Mouse (Mus musculus) C2C12 (cell line): Measurements from ENCODE around the gene R3hdm1. TPM values are rescaled to one million over a fixed set of nuclear protein-coding genes. Genes with fewer than 3 reads are reported as not detected.
A peak's percentile ranks its signal among the peaks of the same experiment; 100 is the strongest.

Source experiments
- H3K27me3 ChIP-seq: one replicate; pipeline ENCODE4 v1.6.1; 2011; ENCODE audit not compliant: control insufficient read depth, insufficient read depth, insufficient read length
- H3K36me3 ChIP-seq: one replicate; pipeline ENCODE4 v1.6.1; 2011; ENCODE audit not compliant: control insufficient read depth, insufficient read depth
- H3K4me3 ChIP-seq: one replicate; pipeline ENCODE4 v1.5.1; 2011; ENCODE audit warnings: mild to moderate bottlenecking, control low read depth; ENCODE audit not compliant: poor library complexity, insufficient read depth, severe bottlenecking
- H3K79me2 ChIP-seq: one replicate; pipeline ENCODE4 v1.6.1; 2011; ENCODE audit not compliant: control insufficient read depth, insufficient read depth
- H3K79me3 ChIP-seq: one replicate; pipeline ENCODE4 v1.6.1; 2011; ENCODE audit warnings: low read depth, control low read depth
- H3ac ChIP-seq: one replicate; pipeline ENCODE3; 2011; ENCODE audit warnings: low read depth; ENCODE audit not compliant: control insufficient read depth, insufficient read length
- CEBPB ChIP-seq: IDR thresholded peaks from one replicate; pipeline ENCODE4 v1.6.1; 2011; ENCODE audit warnings: low read depth, mild to moderate bottlenecking, control low read depth, moderate library complexity
- CTCF ChIP-seq: IDR thresholded peaks from one replicate; pipeline ENCODE4 v1.5.1; 2011; ENCODE audit not compliant: control insufficient read depth, insufficient read depth, insufficient read length
- FOSL1 ChIP-seq: IDR thresholded peaks from one replicate; pipeline ENCODE4 v1.8.0; 2011; ENCODE audit warnings: mild to moderate bottlenecking, low read length; ENCODE audit not compliant: poor library complexity, insufficient read depth, severe bottlenecking
- MAX ChIP-seq: IDR thresholded peaks from one replicate; pipeline ENCODE4 v1.6.1; 2011; ENCODE audit warnings: mild to moderate bottlenecking, control low read depth
- MYOD1 ChIP-seq: IDR thresholded peaks from one replicate; pipeline ENCODE4 v1.6.1; 2011; ENCODE audit warnings: low read depth; ENCODE audit not compliant: control insufficient read depth, insufficient read length
- MYOG ChIP-seq: IDR thresholded peaks from one replicate; pipeline ENCODE4 v1.6.1; 2011; ENCODE audit not compliant: control insufficient read depth, insufficient read length; ENCODE audit errors: extremely low read depth
- USF1 ChIP-seq: IDR thresholded peaks from one replicate; pipeline ENCODE4 v1.6.1; 2011; ENCODE audit warnings: low read depth, mild to moderate bottlenecking, control low read depth, moderate library complexity
- microRNA-seq: library from miRNA; unstranded; fragments of <30 nt; microRNA quantifications from one replicate; pipeline ENCODE4, GENCODE M21; 2019; ENCODE audit warnings: borderline microRNAs expressed
- polyA plus RNA-seq: library from polyadenylated mRNA; unstranded; fragments of >200 nt; fragmentation: generic; extraction: Trizol; gene quantifications from one replicate; pipeline ENCODE4 v1.2.1, GENCODE M21; 2012; ENCODE audit warnings: missing spikeins

The R3hdm1 gene
- polyA plus RNA-seq, 1 experiment: 29.9 TPM

GRCm38 (mm10) chr1:128281753-128282152 lies 178.7 kb downstream of the R3hdm1 start:
- Histone ChIP-seq H3K27me3 (no peaks in the 10 kb centered on the region), H3K79me3 (no peaks in the 10 kb centered on the region), H3K4me3 (no peak overlapping the region), H3K79me2 (no peaks in the 10 kb centered on the region), H3K36me3 (peaks cover 34% of the 10 kb centered on the region), H3ac (no peak overlapping the region)
- TF ChIP-seq CTCF: no peak
- no peak for TF ChIP-seq FOSL1
- TF ChIP-seq CEBPB: no peak
- no peak for TF ChIP-seq MYOG
- no peak for TF ChIP-seq MYOD1
- TF ChIP-seq MAX: no peak
- no peak for TF ChIP-seq USF1

- Histone ChIP-seq H3K4me3 (no peak overlapping the region), H3K36me3 (peaks cover 23% of the 10 kb centered on the region), H3K27me3 (no peaks in the 10 kb centered on the region), H3K79me3 (no peaks in the 10 kb centered on the region), H3ac (no peak overlapping the region), H3K79me2 (no peaks in the 10 kb centered on the region)
- no peak for TF ChIP-seq MYOD1
- TF ChIP-seq USF1: no peak
- TF ChIP-seq CTCF: no peak
- no peak for TF ChIP-seq CEBPB
- no peak for TF ChIP-seq MYOG
- TF ChIP-seq FOSL1: no peak
- no peak for TF ChIP-seq MAX
Observed at GRCm38 (mm10) chr1:128282924-128283323, 179.8 kb downstream of the R3hdm1 start.

GRCm38 (mm10) chr1:128284157-128284690 lies 181.1 kb downstream of the R3hdm1 start:
- no peaks in the 10 kb centered on the region for H3K27me3 ChIP-seq
- H3K79me3 ChIP-seq: no peaks in the 10 kb centered on the region
- no peak for TF ChIP-seq MYOG
- TF ChIP-seq CEBPB: no peak
- no peak for TF ChIP-seq USF1
- no peak for TF ChIP-seq MAX
- TF ChIP-seq MYOD1: no peak
- no peak for TF ChIP-seq CTCF
- no peak for TF ChIP-seq FOSL1
- H3K36me3 ChIP-seq: peaks cover 13% of the 10 kb centered on the region
- H3K4me3 ChIP-seq: no peak overlapping the region
- no peak overlapping the region for H3ac ChIP-seq
- no peaks in the 10 kb centered on the region for H3K79me2 ChIP-seq

GRCm38 (mm10) chr1:128285136-128285535 lies 182.0 kb downstream of the R3hdm1 start:
- Histone ChIP-seq H3K27me3 (no peaks in the 10 kb centered on the region), H3K36me3 (peaks cover 4% of the 10 kb centered on the region), H3K79me3 (no peaks in the 10 kb centered on the region), H3K79me2 (no peaks in the 10 kb centered on the region), H3ac (no peak overlapping the region), H3K4me3 (no peak overlapping the region)
- no peak for TF ChIP-seq USF1
- TF ChIP-seq CEBPB: no peak
- no peak for TF ChIP-seq FOSL1
- no peak for TF ChIP-seq MYOD1
- TF ChIP-seq CTCF: no peak
- no peak for TF ChIP-seq MYOG
- TF ChIP-seq MAX: no peak

Small RNAs within 50 kb of the gene (microRNA-seq; reads per million reads assigned to microRNA genes)
- 23.5 reads per million, percentile 64 among the genes with 10 or more reads in this experiment for gene Mir128-1

Other genes with a start within 250 kb of the R3hdm1 start
- 0.06 TPM for gene Map3k19, start 248.3 kb upstream of the R3hdm1 start, polyA plus RNA-seq
- gene Rab3gap1, start 234.5 kb upstream of the R3hdm1 start, polyA plus RNA-seq: 14.0 TPM
- gene Zranb3, start 254 bp upstream of the R3hdm1 start, polyA plus RNA-seq: 3.1 TPM
- 22.0 TPM for gene Ubxn4, start 140.7 kb downstream of the R3hdm1 start, polyA plus RNA-seq
- 0.06 TPM for gene Lct, start 225.0 kb downstream of the R3hdm1 start, polyA plus RNA-seq